Mouse (Mus musculus) testis, adult 2 months (tissue): ENCODE data around the gene Gm37240. TPM values are rescaled to one million over a fixed set of nuclear protein-coding genes. Genes with fewer than 3 reads are reported as not detected.

Source experiments
- H3K27ac ChIP-seq: fragments of 200-500 bp; 2 replicates; pipeline ENCODE4 v1.5.1; 2012; ENCODE audit warnings: low read depth, low read length; ENCODE audit not compliant: control insufficient read depth, insufficient read depth
- H3K27me3 ChIP-seq: fragments of 200-500 bp; 2 replicates; pipeline ENCODE4 v1.6.1; 2012; ENCODE audit warnings: mild to moderate bottlenecking, low read length, moderate library complexity; ENCODE audit not compliant: control insufficient read depth, insufficient read depth
- H3K36me3 ChIP-seq: fragments of 200-500 bp; 2 replicates; pipeline ENCODE4 v1.6.1; 2012; ENCODE audit warnings: mild to moderate bottlenecking, low read length; ENCODE audit not compliant: control insufficient read depth, insufficient read depth
- H3K4me1 ChIP-seq: fragments of 200-500 bp; 2 replicates; pipeline ENCODE4 v1.6.1; 2012; ENCODE audit warnings: low read length; ENCODE audit not compliant: control insufficient read depth, insufficient read depth
- H3K4me3 ChIP-seq: fragments of 200-500 bp; 2 replicates; pipeline ENCODE4 v1.5.1; 2012; ENCODE audit warnings: low read depth, mild to moderate bottlenecking, low read length, moderate library complexity, mixed read lengths; ENCODE audit not compliant: control insufficient read depth
- CTCF ChIP-seq: fragments of 200-500 bp; IDR thresholded peaks from 2 replicates; pipeline ENCODE4 v1.5.1; 2012; ENCODE audit warnings: low read depth, mild to moderate bottlenecking, inconsistent platforms, low read length, moderate library complexity; ENCODE audit not compliant: control insufficient read depth, insufficient read depth, insufficient replicate concordance
- POLR2A ChIP-seq: fragments of 200-500 bp; IDR thresholded peaks from 2 replicates; pipeline ENCODE4 v1.6.1; 2012; ENCODE audit warnings: low read depth, mild to moderate bottlenecking, inconsistent platforms, low read length, moderate library complexity; ENCODE audit not compliant: control insufficient read depth
- polyA plus RNA-seq: library from polyadenylated mRNA; depleted of rRNA; stranded (reverse); fragments of >200 nt; gene quantifications from 2 replicates; pipeline ENCODE4 v1.2.3, GENCODE M21; 2012

The Gm37240 gene
- polyA plus RNA-seq, 1 experiment, result not detected

DNA sequence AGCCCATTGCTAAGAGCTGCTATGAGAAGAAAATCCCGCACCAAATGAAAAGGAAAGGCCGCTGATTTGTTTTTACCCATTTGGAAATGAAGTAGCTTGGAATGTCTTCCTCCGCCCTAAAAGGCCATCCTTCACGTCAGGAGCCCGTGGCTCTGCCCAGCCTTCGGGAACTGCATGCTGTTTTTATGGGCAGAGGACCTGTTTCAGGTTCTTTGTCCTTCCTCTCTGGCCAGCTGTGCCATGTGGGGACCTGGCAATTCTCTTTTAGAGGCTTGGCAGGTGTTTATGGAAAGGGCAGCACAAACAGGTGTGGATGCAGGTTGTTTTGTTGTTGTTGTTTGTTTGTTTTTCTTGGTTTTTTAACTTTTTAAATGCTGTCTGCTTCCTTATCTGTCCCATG, 1154.8 kb downstream of the Gm37240 start:
- Histone ChIP-seq H3K36me3 (no peaks in the 10 kb centered on the region), H3K27ac (no peak overlapping the region), H3K4me3 (no peak overlapping the region), H3K4me1 (peaks cover 2% of the 10 kb centered on the region; the same call in 1 of the 2 replicates), H3K27me3 (no peaks in the 10 kb centered on the region)
- TF ChIP-seq POLR2A, result no peak
- TF ChIP-seq CTCF, result no peak

DNA sequence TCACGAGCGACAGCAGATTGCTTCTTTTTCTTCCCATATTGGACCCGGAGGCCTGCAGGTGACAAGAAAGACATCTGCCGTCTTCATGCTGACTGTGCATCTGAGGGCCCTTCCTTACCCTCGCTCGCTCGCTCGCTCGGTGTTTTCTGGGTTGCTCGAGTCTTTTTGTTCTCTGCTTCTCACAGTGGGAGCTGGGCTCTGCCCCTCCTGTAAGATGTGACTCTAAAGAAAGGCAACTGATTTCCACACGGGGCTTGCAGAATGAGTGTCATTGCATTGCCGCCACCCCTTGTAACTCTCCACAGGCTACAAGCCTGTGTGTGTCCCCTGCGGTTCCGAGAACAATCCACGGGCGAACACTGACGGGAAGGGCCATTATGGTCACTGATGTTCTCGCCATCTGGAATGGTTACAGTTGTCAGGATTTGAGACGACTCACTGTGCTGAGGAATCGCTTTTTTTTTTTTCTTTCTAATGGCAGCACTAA, 1155.3 kb downstream of the Gm37240 start:
- Histone ChIP-seq H3K27me3 (no peaks in the 10 kb centered on the region), H3K4me1 (peaks cover 2% of the 10 kb centered on the region; the same call in 1 of the 2 replicates), H3K36me3 (no peaks in the 10 kb centered on the region), H3K4me3 (no peak overlapping the region), H3K27ac (no peak overlapping the region)
- no peak for TF ChIP-seq CTCF
- no peak for TF ChIP-seq POLR2A

DNA sequence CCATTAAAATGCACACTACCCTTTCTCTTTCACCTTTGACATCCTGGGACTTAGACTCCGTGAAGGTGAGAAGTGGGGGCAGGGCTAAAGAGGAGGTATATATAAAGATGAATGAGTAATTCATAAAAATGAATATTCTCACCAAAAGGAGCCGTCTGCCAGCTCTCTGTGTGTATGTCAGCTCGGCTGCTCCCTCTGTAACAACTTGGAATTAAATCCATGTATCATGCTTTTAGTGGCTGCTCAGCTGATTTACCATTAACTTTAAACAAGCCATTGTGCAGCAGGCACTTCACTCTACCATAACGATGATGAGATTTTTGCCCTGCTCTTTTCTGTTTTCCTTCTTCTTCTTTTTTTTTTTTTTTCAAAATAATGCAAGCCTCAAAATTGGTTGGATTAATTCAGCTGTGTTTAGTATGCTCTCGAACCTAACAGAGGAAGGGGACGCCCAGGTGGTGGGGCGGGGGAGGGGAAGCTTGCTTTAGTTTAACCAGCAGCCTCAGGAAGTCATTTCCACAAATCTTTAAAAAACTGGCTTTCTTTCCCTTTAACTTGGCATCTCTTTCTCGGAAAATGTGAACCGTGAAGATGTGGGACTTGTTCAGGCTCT, 1155.8 kb downstream of the Gm37240 start:
- no peak for TF ChIP-seq CTCF
- TF ChIP-seq POLR2A, result no peak
- Histone ChIP-seq H3K4me3 (no peak overlapping the region), H3K4me1 (peaks cover 2% of the 10 kb centered on the region; the same call in 1 of the 2 replicates), H3K36me3 (no peaks in the 10 kb centered on the region), H3K27ac (no peak overlapping the region), H3K27me3 (no peaks in the 10 kb centered on the region)

DNA sequence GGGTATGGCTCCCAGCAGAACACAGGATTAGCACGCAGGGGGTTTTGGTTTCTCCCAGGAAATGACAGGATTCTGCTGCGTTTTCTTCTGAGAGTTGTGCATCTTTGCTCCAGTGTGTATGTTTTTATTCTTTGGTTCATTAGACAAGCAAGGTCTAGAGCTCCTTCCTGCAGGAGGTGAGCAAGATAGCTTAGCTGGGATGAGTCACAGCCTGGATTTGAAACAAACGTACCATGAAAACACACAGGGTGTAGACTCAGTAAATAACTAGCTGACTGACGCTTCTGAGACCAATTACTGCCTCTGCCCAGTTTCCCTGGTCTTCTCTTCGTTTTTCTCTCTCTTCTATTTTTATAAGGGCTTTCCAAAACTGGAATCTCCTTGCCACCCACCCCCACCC, 1156.3 kb downstream of the Gm37240 start:
- H3K27ac ChIP-seq, result no peak overlapping the region
- H3K36me3 ChIP-seq, result no peaks in the 10 kb centered on the region
- H3K27me3 ChIP-seq, result no peaks in the 10 kb centered on the region
- H3K4me3 ChIP-seq, result no peak overlapping the region
- TF ChIP-seq CTCF, result no peak
- TF ChIP-seq POLR2A, result no peak
- peaks cover 2% of the 10 kb centered on the region; the same call in 1 of the 2 replicates for H3K4me1 ChIP-seq

DNA sequence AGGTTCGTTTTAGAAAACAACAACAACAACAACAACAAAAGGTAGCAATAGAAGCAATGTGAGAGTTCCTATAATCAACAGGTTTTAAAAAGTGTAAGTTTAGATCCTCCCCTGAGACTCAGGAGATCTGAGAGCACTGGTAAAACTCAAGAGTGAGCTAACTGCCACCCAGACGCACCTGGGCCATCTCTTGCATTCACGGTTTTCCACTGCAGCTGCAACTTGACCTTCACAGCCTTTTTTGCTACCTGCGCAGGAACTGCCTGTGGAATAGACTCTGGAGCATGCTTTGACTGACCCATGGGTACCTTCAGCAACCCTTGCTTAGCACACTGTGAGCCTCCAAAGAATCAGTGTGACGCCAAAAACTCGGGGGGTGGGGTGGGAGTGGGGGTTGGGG, 1157.5 kb downstream of the Gm37240 start:
- TF ChIP-seq CTCF (no peak), POLR2A (no peak)
- Histone ChIP-seq H3K4me1 (peaks cover 2% of the 10 kb centered on the region; the same call in 1 of the 2 replicates), H3K4me3 (no peak overlapping the region), H3K27ac (no peak overlapping the region), H3K36me3 (no peaks in the 10 kb centered on the region), H3K27me3 (no peaks in the 10 kb centered on the region)

DNA sequence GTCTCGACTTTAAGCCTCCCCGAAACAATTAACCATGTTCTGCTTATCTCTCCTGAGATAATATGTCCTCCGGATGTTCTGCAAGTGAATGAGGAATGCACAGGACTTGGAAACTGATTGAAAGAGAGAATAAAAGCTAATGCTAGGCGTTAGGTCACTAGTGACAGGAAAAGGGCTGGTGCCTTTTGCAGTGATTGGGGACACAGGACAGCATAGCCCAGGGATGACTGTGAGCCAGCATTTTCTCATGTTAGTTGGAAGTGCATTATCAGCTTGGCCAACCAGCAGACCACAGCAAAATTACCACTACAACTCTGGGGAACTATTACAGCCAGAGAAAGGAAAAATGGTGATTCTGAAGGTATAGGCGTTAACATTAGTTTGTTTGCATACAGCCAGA, 1163.3 kb downstream of the Gm37240 start:
- TF ChIP-seq CTCF (no peak), POLR2A (no peak)

DNA sequence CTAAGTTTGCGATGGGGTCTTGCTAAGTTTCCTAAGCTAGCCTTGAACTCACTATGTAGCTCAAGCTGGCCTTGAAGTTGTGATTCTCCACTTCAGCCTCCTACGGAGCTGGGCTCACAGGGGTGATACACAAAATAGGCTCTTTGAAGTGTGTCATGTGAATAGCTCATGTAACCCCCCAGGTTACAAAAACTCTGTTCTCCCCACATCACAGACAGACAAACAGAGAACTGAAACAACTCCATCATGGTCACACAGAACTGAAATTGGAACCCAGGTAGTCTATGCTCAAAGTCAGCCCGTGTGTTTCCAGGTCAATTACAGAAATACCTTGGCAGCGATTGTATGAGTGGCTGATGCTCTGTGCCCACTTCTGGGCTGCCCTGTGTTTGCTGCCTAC, 1164.6 kb downstream of the Gm37240 start:
- no peaks in the 10 kb centered on the region for H3K4me1 ChIP-seq
- H3K36me3 ChIP-seq, result no peaks in the 10 kb centered on the region
- no peak overlapping the region for H3K27ac ChIP-seq
- no peak overlapping the region for H3K4me3 ChIP-seq
- H3K27me3 ChIP-seq, result no peaks in the 10 kb centered on the region
- TF ChIP-seq POLR2A (no peak), CTCF (no peak)

More for the DNA sequence above, 1163.3 kb downstream of the Gm37240 start:
- no peaks in the 10 kb centered on the region for H3K27me3 ChIP-seq
- no peaks in the 10 kb centered on the region for H3K4me1 ChIP-seq
- no peaks in the 10 kb centered on the region for H3K36me3 ChIP-seq
- H3K4me3 ChIP-seq, result no peak overlapping the region
- no peak overlapping the region for H3K27ac ChIP-seq
